Comparison of ENCODE assay signal across 7 mouse cellular contexts in the genomic region with DNA sequence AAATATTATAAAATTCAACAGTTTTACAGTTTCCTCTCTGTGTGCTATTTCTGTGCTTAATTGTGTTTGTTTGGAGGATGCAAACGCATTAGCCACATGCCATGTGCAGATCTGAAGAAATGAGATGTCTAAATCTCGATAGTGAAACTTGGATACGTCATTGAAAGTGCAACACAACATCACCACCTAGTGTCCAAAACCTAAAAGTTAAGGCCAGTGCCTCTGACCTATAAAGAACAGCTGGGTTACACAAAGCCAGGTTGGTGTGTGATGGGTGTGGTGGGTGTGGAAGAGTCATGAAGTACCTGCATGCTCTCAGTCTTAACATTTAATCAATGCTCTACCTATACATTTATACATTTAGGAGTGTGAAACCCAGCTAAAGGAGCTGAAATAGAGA.
DNase-seq lines count a peak whose midpoint lies in the region; ATAC-seq and TF ChIP-seq lines count a peak whose summit lies in the region.

No protein-coding gene starts in this region.

- 29% methylated on average over 3 of the region's 3 CpGs for WGBS in kidney, embryonic 14.5 days

- TF ChIP-seq CTCF in layer of hippocampus, adult 2 months (conservative IDR thresholded peaks at IDR 0.05) = peak; percentile 82

- DNase-seq in layer of hippocampus, adult 2 months (ENCODE audit: low spot score in 2 of 2) = peak; percentile 14 to 15
- DNase-seq in layer of hippocampus, postnatal 25 days (ENCODE audit: extremely low spot score in 1 of 2, low spot score in 1 of 2) = no peak
- DNase-seq in Muller cell, postnatal 12 days (ENCODE audit: inconsistent ontology term) = peak; percentile 41
- DNase-seq in embryo, embryonic 10 days (ENCODE audit: low spot score) = peak; percentile 73
- peak; percentile 17 for DNase-seq in skeletal muscle tissue, adult 2 months (ENCODE audit: low read depth, low spot score)
- DNase-seq in gastrocnemius, adult 8-10 months (ENCODE audit: low spot score in 2 of 2) = no peak

- H3K4me2 ChIP-seq in kidney, embryonic 14.5 days (replicated peaks; ENCODE audit: low read depth, low read length) = no peak overlapping the region

- H3K4me1 ChIP-seq in kidney, embryonic 14.5 days (ENCODE audit: control insufficient read depth, insufficient read depth, low read length) = 0 out of 2 replicates have a peak, but pooled peaks cover 8% of the 10 kb centered on the region

- H3K27ac ChIP-seq in layer of hippocampus, adult 2 months = no peak overlapping the region
- H3K27ac ChIP-seq in kidney, embryonic 14.5 days (ENCODE audit: low read depth, low read length) = no peak overlapping the region

- no peaks in the 10 kb centered on the region for H3K36me3 ChIP-seq in kidney, embryonic 14.5 days (ENCODE audit: control insufficient read depth, insufficient read depth, low read length)

- 0 out of 2 replicates have a peak, but pooled peaks have one; percentile 32 for ATAC-seq in kidney, embryonic 14.5 days (ENCODE audit: low FRiP score, low TSS enrichment)

- H3K27me3 ChIP-seq in kidney, embryonic 14.5 days (ENCODE audit: control insufficient read depth, insufficient read depth, low read length) = no peaks in the 10 kb centered on the region

- no peaks in the 10 kb centered on the region for H3K9me3 ChIP-seq in kidney, embryonic 14.5 days (ENCODE audit: control insufficient read depth, low read length)

- peak overlapping the region; percentile 40 for H3K4me3 ChIP-seq in layer of hippocampus, adult 2 months
- no peak overlapping the region for H3K4me3 ChIP-seq in kidney, embryonic 14.5 days (ENCODE audit: low read length)

- no peak overlapping the region for H3K9ac ChIP-seq in kidney, embryonic 14.5 days (ENCODE audit: low read depth, low read length)

Comparison
In these comparisons a context has a peak if more than half of its experiments do, and no peak if none do; other contexts are left out.
1. DNase-seq: peak in layer of hippocampus, adult 2 months (2 of 2), Muller cell, postnatal 12 days (single experiment), embryo, embryonic 10 days (single experiment) and skeletal muscle tissue, adult 2 months (single experiment); none in layer of hippocampus, postnatal 25 days (0 of 2) and gastrocnemius, adult 8-10 months (0 of 2).